Mouse (Mus musculus) gastrocnemius, adult 18-20 months (tissue): ENCODE measurements around the gene Rogdi. TPM values are rescaled to one million over a fixed set of nuclear protein-coding genes. Genes with fewer than 3 reads are reported as not detected.

Experiments
- DNase-seq: peaks from one replicate; pipeline ENCODE4 v3.0.0; 2021; ENCODE audit warnings: low spot score
- long read RNA-seq, 2 experiments: library from polyadenylated mRNA; stranded (forward); transcript quantifications; one replicate each; pipeline ENCODE4 v2.0.0; 2021
- total RNA-seq, 2 experiments: library from RNA; stranded (reverse); gene quantifications; 2 replicates each; pipeline ENCODE4 v1.2.3; 2021

Gene Rogdi
- total RNA-seq = 1 to 10 TPM; 4.9 to 5.7 TPM
- long read RNA-seq, experiment 1, transcript Rogdi-207 (11 exons, 1,355 nt) = major isoform, 5 of 6 reads
- long read RNA-seq, experiment 1, partial matches to known transcripts = 0 of 6 reads
- long read RNA-seq, experiment 1, other reads (novel, unspliced or antisense) = 1 of 6 reads
- long read RNA-seq, experiment 2, transcript Rogdi-207 (11 exons, 1,355 nt) = major isoform, 6 of 7 reads
- long read RNA-seq, experiment 2, partial matches to known transcripts = 0 of 7 reads
- long read RNA-seq, experiment 2, other reads (novel, unspliced or antisense) = 1 of 7 reads

GRCm38 (mm10) chr16:5013054-5013838 is at the start of gene Rogdi:
Gene Rogdi, minus strand, starts transcription at chr16:5013553.
- peak; percentile 98 for DNase-seq

- DNase-seq = no peak
These were observed 44.8 kb upstream of the Rogdi start for GRCm38 (mm10) chr16:5058114-5058513.

- peak; percentile 76 for DNase-seq
These were observed 37.1 kb upstream of the Rogdi start for GRCm38 (mm10) chr16:5050251-5051110.

- DNase-seq = peak; percentile 99
These were observed 36.5 kb upstream of the Rogdi start, which contains the start of the genes Glyr1 and Ubn1 for GRCm38 (mm10) chr16:5049774-5050234. Gene Glyr1, minus strand, starts transcription at chr16:5049863. Gene Ubn1, plus strand, starts transcription at chr16:5050057.

GRCm38 (mm10) chr16:5049182-5049773 is 35.9 kb upstream of the Rogdi start:
- no peak for DNase-seq

- DNase-seq = no peak
These were observed 32.0 kb upstream of the Rogdi start for GRCm38 (mm10) chr16:5045322-5045721.

GRCm38 (mm10) chr16:5036649-5037234 is 23.4 kb upstream of the Rogdi start:
- DNase-seq = no peak

GRCm38 (mm10) chr16:5035591-5035990 is 22.2 kb upstream of the Rogdi start:
- no peak for DNase-seq

GRCm38 (mm10) chr16:5029847-5030246 is 16.5 kb upstream of the Rogdi start:
- DNase-seq = no peak

GRCm38 (mm10) chr16:5024021-5024420 is 10.7 kb upstream of the Rogdi start:
- DNase-seq = no peak

GRCm38 (mm10) chr16:5014578-5014977 is 1.2 kb upstream of the Rogdi start:
- DNase-seq = no peak

GRCm38 (mm10) chr16:5012036-5013005 is 1.0 kb downstream of the Rogdi start:
- no peak for DNase-seq

- no peak for DNase-seq
These were observed 2.1 kb downstream of the Rogdi start for GRCm38 (mm10) chr16:5011285-5011684.

GRCm38 (mm10) chr16:5010371-5010935 is 2.9 kb downstream of the Rogdi start:
- DNase-seq = no peak

GRCm38 (mm10) chr16:5008076-5008475 is 5.3 kb downstream of the Rogdi start:
- DNase-seq = no peak

GRCm38 (mm10) chr16:5007492-5007891 is 5.9 kb downstream of the Rogdi start:
- no peak for DNase-seq

- DNase-seq = no peak
These were observed 6.3 kb downstream of the Rogdi start, which contains the start of gene Smim22 for GRCm38 (mm10) chr16:5007067-5007466. Gene Smim22, plus strand, starts transcription at chr16:5007288.

- DNase-seq = no peak
These were observed 12.7 kb downstream of the Rogdi start for GRCm38 (mm10) chr16:5000611-5001010.

- DNase-seq = no peak
These were observed 14.4 kb downstream of the Rogdi start for GRCm38 (mm10) chr16:4998984-4999383.
